Mouse (Mus musculus) forelimb bud, embryonic 11.5 days (tissue): ENCODE measurements around the gene Ston2.
"Not testable (repeated sequence)": the region's sequence is repeated elsewhere in the genome, so short reads cannot be mapped to it uniquely, and the experiment has no call there.

ENCODE experiments used
- DNase-seq: peaks from one replicate; pipeline ENCODE4 v3.0.0-alpha.2; 2012; ENCODE audit warnings: low read depth, low spot score

The Ston2 gene

DNA sequence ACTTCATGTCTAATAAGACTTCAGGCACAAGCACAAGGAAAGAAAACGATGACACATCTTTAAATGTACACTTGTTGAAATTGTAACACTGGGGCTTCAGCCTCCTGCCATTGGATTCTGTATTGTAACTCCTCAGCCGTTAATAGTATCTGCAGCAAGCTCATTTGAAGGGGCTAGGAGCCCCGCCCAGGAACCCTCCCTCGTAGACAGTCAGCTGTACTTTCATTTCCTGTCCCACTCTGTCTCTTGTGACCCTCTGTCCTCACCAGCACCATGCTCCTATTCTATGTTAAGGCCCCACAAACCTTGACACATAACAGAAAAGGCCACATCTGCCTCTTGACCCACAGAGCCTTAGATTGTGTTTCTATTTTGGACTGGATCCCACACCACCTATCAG lies 3.6 kb upstream of the Ston2 start:
- DNase-seq: no peak

DNA sequence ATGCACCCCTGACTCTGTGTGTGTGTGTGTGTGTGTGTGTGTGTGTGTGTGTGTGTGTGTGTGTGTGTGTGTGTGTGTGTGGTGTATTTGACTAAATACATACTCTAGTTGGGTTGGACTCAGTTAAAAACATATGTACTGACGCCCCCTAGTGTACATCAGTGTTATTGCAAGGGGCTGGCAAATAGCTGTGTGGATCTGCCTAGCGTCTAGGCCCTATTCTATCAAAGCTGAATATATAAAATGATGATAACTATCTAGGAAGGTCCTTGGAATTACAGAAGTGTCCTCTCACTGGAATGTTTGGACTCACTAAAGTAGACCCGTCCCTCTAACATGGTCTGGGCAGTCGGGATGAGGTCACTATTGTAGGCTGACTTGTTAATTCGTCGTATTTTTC lies 1.6 kb upstream of the Ston2 start:
- peak; percentile 53 for DNase-seq

DNA sequence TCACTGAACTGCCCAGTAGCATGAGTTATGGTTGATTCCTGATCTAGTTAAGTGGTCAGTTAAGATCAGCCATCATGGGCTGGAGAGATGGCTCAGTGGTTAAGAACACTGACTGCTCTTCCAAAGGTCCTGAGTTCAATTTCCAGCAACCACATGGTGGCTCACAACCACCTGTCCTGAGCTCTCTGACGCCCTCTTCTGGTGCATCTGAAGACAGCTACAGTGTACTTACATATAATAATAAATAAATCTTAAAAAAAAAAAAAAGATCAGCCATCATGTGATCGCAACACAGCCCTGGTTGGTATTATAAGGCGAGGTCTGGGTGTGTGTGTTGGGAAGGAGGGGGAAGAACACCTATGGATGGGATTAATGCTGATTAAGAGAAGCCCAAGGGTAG lies 259 bp upstream of the Ston2 start:
- not testable (repeated sequence) for DNase-seq

DNA sequence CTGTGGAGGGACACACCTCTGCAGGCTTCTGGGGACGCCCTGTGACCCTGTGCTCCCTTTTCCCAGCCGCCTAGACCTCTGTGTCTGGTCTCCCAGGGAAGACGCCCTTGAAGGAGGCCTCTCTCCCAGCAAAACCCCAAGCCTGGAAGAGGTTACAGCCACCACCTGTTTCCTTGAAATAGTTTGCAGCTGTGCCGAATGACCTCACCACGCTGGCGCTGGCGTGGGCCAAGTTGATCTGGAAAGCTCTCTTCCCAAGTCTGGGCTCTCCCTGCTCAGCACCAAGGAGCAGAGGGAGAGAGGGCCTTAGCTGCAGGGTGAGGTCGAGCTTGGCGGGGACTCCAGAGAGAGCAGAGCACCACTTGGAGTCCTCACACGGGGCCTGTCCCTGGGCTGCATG lies 1.8 kb downstream of the Ston2 start:
- peak; percentile 59 for DNase-seq

DNA sequence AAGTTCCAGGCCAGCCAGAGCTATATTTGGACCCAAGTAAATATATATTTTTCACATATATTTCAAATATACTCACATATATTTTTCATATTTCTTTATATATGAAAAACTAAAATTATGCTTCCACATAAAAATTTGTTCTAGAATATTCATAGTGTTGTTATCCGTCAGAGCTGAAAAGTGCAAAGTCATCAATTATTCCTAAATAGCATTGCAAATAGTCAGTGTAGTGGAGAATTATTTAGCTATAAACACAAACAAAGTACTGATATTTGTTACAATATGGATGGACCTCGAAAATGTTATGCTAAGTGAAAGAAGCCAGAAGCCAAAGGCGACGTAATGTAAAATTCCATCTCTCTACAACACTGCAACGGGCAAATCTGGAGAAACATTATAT lies 6.8 kb downstream of the Ston2 start:
- no peak for DNase-seq

DNA sequence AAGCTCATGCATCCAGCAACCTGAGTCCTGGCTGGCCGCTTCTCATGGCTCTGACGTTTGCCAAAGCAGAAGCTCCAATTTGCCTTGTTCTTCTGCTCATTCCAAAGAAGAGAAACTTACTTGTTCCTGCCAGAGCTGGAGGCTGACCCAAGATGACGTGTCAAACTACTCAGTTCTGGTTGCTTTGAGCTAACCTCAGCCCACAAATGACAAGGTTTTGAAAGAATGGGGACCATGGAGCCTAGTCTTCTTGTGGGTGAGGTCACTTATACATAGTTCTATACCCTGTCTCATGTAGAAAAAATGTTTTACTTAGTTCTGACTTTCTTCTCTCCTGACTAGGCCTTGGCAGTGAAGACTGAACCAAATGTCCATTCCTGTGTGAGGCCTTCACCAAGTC lies 7.7 kb downstream of the Ston2 start:
- DNase-seq: no peak

DNA sequence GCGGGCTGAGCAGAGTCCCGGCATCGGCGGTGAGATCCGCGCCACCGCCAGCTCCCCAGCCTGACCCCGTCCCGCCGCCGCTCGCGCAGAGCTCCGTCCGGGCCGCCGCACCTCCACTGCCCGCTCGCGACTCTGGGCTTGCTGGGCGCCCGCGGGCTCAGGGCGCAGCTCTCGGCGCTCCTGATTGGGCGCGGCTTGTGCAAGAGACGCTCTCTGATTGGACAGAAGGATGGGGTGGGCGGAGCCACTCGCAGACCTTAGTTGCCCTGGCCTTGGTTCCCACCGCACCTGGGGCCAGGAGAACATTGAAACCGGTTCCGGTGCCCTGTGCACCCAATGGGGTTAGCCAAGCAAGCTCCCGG lies 9.2 kb downstream of the Ston2 start:
- DNase-seq: peak; percentile 84

DNA sequence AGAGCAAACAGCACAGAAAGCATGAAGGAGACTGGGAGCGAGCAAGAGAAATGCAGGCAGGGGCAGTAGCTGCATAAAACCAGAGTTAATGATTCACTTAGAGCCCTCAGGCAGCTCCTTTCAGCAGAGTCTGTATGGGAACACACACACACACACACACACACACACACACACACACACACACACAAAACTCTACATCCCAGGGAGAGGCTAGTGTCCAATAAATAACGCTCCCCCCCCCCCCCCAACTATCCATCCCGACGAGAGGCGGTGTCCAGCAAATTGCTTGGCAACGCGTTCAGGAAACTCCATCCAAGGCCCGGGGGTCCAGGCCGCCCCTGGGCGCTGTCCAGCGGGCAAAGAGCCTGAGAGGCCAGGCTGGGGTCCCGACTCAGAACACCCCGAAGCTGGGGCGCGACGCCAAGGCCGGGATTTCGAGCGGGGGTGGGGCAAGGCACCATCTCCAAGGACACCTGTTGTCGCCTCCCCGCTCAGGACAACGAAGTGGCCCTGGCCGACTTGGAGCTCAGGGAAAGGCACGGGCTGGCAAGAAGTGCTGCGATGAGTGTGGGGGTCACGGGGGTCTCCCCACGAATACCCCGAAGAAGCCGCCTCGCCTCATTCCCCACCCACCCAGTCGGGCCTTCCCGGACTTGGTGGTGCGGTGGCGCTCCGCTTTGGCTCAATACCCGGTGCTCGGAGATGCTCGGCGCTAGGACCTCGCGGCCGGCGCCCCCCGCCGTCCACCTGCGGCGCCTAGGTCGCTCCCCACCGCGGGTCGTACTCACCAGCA lies 9.8 kb downstream of the Ston2 start:
- DNase-seq: peak; percentile 37

DNA sequence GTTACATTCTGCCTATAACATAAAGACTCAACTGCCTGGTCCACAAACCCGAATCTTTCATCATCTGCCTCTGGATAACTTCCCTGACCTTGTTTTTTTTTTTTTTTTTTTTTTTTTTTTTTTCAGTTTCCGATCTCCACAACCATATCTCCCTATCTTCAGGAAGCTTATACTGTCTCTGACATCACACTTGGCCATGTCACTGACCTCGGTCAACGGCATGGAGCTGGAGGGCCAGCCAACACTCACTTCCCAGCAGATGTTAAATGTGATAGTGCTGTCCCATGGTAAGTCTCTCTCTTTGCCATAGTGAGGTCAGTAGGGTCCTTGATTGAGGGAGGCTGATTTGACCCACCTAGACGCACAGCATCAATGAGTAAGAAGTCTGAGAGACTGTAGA lies 11.8 kb downstream of the Ston2 start:
- DNase-seq: no peak

DNA sequence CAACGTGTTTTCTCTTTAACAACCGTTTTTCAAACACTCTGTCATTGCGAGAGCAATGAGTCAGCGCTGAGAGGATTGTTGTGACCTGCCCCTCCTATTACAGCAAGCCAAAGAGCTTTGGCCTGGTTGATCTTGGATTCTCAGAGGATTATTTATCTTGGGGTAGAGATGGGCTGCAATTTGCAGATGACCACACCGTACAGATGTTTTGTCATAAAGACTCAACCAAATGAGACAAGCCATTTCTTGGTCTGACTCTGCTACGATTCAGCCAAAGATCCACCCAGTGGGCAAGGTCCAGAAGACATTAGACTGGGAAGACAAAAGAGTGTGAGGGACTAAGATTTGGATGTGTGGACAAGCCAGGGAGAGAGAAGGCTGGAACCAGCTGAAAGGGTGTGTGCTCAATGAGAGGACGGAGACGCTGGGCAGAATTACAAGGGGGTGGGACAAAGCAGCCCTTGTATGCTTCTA lies 13.3 kb downstream of the Ston2 start:
- DNase-seq: no peak

DNA sequence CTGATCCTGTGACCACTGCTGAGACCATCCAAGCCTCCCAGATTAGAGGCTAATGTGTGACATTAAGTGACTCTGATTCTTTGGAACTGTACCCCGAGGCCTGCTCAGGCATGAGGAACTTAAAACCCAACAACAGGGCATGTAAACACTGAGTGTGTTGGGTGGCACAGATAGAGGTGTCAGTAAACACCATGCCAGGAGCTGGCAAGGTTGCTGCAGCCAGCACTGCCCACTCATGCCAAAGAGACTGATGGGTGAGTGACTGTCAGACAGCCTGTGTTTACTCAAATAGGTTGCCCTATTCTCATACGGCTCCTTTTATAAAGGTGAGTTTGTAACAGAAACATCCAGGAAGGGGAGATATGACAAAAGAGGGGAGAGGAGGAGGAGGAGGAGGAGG lies 19.3 kb downstream of the Ston2 start:
- no peak for DNase-seq

DNA sequence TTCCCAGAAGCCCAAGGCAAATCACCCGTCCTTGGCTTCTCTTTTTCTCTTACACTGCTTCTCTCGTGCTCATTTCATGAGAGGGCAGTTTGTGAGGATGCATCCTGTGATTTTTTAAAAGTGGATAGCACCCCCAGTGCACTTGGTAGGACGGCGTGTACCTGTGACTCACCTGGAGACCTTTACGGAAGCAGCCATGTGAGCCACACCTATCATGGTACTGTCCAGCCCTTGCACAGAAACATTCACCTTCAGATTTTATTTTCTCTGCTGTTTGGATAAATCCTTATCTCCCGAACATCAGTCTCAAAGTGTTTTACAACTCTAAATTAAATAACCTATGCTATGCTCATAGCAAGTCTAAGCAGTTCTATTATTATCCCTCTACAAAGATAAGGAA lies 20.0 kb downstream of the Ston2 start:
- DNase-seq: no peak

DNA sequence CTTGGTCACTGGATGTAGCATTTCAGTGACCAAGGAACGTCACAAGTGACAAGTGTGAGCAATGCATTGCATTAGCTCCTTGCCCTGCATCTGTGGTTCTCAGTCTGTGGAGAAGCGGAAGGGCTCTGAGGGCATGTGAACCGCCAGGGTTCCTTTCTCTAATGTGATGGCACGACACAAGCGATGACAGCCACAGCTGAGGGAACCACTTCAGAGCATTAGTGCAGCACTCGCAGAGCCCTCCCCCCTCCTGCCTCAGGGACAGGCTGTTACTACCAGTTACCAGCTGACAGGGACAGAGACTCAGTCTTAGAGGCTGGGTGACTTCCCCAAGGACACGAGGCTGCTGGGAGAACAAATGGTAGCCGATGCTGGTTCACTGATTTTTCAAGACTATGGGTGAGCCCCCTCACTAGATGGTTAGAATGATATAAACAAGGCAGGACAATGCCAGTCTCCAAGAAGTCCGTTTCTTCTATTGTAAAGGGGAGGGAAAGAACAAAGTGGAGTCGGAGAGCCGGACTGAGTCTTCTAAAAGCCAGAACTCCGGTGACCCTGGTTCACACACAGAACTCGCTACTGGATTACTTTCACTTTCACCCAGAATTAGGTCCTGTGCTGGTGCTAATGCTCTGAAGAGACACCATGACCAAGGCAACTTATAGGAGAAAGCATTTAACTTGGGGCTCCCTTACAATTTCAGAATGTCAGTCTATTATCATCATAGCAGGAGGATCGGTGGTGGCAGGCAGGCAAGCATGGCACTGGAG lies 21.7 kb downstream of the Ston2 start:
- DNase-seq: no peak

DNA sequence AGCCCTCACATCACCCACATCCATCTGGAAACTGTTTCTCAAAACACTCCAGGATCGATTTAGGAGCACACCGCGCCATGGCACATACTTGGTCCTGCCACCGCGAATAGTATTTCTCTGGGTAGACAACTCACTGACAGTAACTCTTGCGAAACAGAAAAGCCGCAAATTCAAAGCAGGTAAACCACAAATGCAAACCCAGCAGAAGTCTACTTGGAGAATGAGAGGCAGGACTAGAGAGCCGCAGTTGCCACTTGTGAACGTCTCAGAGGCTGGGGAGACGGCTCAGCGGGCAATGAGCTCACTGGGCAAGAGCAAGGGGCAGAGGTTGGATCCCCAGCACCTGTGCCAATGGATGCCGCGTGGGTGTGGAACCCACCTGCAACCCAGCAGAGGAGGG lies 22.7 kb downstream of the Ston2 start:
- DNase-seq: peak; percentile 46

DNA sequence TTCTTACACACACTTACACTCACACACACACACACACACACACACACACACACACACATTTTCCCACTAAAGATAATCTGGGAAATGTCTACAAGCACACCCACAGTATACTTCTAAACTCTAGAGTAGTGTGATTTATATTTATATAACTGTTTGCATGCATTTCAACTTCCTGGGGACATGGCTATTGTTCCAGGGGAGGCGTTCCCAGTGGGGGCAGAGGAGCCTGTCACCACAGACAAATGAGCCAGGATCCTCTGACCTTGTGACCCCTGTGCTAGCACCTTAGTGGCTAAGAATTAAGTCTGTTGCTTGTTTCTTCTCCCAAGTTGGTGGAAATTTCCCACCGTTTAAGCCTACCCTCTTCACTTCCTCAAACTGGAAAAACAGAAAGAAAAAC lies 23.1 kb downstream of the Ston2 start:
- no peak for DNase-seq

DNA sequence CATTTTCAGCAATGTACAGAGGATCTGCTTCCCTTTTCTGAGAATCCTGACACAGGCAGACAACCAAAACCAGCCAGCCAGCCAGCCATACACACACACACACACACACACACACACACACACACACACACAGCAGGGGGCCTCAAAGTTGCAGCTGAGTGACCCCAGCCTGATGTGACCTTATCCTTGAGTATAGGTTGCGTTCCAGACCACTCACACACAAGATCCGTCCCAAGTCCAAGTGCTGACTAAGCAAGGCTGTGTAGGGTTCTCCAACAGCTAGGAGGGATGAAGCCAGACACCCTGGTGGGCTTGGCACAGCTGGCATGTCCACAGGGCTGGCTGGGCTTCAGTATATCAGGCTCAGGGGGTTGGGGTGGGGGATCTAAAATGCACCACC lies 23.7 kb downstream of the Ston2 start:
- no peak for DNase-seq

DNA sequence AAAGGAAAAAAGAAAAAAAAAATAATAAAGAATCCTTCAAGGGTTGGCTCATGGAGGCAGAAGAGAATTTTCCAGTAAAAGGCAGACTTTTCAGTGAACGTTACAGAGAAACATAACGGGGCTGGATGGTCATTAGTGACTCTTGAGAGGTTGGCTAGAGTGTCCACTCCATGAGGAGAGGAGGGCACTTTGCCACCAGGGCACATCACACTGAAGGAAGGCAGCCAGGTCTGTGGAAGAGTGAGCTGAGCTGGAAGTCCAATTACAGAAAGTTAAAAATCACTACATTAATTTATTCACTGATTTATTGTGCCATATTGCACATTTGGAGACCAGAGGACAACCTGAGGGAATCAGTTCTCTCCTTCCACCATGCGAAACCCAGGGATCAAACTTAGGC lies 28.4 kb downstream of the Ston2 start:
- DNase-seq: no peak

DNA sequence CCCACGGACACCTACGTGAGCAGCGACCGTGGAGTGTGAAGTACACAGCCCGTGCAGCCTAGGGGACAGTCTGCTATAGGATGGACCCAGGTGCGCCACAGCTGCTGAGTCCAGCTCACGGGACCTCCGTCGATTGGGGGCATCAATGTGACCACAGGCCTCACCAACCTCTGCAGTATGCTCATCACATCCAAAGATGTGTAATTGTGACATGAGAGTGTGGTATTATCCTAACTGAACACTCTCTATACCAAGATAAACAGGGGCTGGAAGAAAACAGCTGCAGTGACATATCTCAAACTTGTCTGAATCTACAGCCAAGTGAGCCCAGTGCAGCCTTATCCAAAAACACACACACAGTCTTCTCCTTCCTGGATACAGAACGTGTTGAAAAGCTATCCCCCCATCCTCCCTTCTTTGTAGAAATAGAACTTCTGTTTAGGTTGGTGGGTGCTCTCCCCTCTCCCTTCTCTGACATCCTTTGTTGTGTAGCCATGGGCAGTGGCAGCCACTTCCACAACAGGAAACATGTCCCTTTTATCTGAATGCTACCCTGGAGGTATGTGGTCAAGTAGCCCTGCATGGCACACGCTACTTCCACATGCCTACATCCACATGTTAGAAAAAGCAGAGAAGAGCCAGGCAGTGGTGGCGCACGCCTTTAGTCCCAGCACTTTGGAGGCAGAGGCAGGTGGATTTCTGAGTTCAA lies 30.2 kb downstream of the Ston2 start:
- DNase-seq: no peak

DNA sequence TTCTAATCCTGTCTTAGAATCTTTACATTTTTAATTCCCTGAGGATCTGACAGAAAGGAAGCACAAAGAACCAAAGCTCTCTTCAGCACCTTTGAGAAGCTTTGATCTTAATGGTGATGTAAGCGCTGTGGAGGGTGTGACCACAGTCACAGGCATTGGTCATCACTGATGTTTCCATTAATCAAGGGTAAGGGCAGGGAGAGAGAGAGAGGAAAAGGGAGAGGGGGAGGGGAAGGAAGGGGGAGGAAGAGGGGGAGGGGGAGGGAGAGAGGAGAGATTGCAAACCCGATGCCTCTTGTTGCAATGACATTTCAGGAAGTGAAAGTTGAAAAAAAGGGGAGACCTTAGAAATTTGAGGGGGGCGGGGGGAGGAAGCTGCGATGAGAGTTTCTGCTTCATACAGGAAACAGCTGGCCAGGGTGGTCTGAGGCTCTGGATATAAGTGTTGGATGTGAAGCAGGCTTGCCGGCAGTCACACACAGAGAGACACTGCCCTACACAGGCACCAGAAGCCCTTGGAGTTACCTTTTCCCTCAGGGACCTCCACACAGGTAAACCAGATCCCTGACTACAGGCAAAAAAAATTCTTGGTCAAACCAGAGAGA lies 31.5 kb downstream of the Ston2 start:
- DNase-seq: no peak

DNA sequence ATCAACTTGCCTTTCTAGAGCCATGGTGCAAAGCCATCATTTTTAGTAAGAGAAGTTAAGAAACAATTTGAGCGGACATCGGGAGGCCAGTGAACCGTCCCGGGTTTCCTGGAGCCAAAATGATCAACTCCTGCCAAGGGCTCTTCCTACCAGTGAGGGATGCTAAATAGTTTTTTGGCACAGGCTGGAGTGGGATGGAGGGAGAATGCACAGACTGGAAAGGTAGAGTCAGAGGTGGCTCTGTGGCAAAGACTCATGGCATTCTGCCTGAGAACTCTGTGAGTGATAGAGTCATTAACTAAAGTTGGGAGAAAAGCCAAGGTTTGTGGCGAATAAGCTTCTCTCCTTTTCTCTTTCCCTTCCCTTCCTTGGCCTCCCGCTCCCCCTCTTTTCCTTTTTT lies 33.6 kb downstream of the Ston2 start:
- no peak for DNase-seq

DNA sequence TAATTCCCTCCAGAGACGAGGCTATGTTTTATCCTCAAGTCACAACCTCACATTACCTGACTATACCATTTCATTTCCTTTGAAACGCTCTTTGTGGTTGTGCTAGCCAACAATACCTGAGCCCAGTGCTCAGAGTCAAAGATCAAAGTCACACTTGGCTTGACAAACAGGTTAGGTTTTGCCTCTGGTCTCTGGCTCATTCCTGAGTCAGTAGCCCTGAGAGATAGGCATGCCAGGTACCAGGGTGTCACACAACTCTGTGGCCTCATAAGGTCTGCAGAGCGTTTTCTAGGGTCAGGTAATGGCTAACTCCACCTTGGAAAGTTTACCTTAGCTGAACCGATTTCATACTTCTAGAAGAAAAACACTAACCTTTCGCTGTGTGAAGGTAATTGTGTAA lies 35.5 kb downstream of the Ston2 start:
- DNase-seq: no peak

DNA sequence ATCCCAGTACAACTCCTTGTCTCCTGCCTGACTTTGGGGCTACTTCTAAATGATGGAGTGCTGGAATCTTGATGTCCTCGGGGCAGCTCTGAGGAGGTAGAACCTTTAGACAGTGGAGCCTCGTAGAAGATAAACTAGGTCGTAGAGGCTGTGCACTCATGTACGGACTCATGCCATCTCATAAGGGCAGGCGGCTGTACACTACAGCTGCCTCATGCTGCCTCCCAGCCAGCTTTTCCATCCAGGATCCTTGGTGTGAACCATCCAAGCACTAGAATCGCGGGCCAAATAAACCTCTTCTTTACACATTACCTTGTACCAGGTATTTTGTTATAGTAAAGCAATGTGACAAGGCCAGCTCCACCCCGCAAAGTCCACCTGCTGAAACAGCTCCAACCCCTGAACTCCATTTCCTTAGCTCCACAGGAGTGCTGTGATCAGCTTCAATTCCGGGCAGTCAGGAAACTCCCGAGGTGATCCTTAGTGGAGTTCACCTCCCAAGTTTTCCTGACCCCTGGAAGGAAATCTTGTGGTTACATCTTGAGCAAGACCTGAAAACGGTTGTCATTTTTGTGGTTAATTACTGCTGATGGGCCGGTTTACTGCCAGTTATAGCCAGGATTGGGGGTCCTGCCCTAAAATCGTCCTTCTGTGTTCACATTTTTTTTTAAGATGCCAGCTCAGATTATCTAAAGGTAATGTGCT lies 36.1 kb downstream of the Ston2 start:
- no peak for DNase-seq
